Mouse (Mus musculus) regulatory T cell (primary cell): Measurements from ENCODE around the gene Dapk1.

ENCODE experiments used
- in situ Hi-C: fragments of 300-600 bp; cut with MboI, MseI; formaldehyde crosslinking; loops from one replicate; pipeline ENCODE4 v1.15.1; 2025; ENCODE audit warnings: high pct_unique_total_duplicates

Gene Dapk1

GRCm38 (mm10) chr13:60736421-60737105 is 134.8 kb downstream of the Dapk1 start:
- in situ Hi-C loops = loop anchor here (5.0 kb wide), 2 partner anchors 129 to 899 kb away; no protein-coding TSS in a partner anchor

DNA sequence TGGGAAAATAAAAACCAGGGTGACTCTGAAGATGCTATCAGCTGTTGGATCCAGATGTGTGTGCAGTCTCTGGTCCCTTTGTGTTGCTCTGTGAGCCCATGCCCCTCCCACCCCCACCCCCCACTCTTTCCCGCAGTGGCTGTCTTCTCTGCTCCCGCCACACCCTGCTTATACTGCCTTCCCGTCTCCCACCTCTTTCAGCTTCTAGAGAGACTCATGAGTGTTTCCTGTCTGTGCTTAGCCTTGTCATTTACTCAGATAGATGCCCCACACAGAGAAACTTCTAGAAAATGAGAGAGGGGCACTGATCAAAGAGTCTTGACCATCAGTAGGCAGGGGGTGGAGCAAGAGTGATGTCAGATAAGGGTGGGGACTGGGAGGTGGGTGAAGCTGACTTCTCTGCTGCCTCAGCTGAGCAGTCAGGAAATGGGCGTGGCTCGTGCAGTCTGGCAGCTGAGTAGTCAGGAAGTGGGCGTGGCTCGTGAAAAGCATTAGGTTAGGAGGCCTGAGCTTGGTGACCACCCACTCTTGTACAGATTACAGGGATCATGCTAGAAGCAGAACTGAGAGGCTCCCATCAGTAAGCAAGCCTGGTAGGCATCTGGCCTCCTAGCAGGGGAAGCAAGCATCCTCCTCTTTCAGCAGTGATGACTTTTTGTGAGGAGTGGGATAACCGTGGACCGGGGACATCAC is 136.0 kb downstream of the Dapk1 start:
- in situ Hi-C loops = loop anchor here (5.0 kb wide), 2 partner anchors 130 to 900 kb away; no protein-coding TSS in a partner anchor

GRCm38 (mm10) chr13:60738429-60738828 is 136.7 kb downstream of the Dapk1 start:
- in situ Hi-C loops = loop anchor here (5.0 kb wide), 2 partner anchors 131 to 901 kb away; no protein-coding TSS in a partner anchor

- in situ Hi-C loops = loop anchor here (5.0 kb wide), 1 partner anchor 268 kb away; no protein-coding TSS in a partner anchor
Observed at GRCm38 (mm10) chr13:60740248-60740647, 138.5 kb downstream of the Dapk1 start.

GRCm38 (mm10) chr13:60742611-60743010 is 140.9 kb downstream of the Dapk1 start:
- in situ Hi-C loops = loop anchor here (5.0 kb wide), 1 partner anchor 270 kb away; no protein-coding TSS in a partner anchor

- in situ Hi-C loops = loop anchor here (5.0 kb wide), 1 partner anchor 271 kb away; no protein-coding TSS in a partner anchor
Observed at GRCm38 (mm10) chr13:60743381-60744077, 141.8 kb downstream of the Dapk1 start.

GRCm38 (mm10) chr13:60744078-60744460 is 142.3 kb downstream of the Dapk1 start:
- in situ Hi-C loops = loop anchor here (5.0 kb wide), 1 partner anchor 272 kb away; no protein-coding TSS in a partner anchor

DNA sequence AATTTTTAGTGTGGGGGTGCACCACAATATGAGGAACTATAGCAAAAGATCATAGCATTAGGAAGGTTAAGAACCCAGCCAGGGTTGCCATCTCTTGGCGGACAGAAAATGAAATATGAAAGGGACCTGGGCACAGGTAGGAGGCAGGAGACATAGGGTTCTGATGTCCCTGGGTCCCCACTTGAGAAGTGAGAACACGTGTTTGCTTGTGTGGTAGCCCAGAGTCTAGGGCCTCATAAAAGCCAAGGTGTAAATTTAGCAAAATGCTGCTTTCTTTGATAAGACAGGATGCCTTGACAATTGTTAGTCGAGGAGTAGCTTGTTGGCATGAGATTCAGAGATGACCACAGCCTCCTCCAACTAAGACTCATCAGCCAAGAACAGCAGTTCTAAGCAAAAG is 143.0 kb downstream of the Dapk1 start:
- in situ Hi-C loops = loop anchor here (5.0 kb wide), 1 partner anchor 272 kb away; no protein-coding TSS in a partner anchor

DNA sequence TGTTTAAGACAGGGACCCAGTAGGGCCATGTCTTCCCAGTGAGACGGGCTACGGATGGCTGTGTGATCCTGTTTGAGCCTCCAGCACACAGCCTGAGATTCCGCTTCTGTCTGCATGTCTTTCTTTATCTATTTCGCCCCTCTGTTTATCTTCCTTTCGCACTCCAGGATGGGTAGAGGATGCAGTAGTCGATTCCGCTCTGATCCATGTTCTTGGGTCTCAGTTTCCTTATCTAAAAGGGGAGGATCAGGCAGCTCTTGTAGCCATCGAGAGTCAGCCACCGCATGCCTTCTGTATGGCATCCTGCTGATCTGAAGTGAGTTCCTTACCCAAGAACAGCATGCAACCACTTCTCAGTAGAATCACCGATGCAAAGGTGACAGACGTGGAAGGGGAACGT is 143.6 kb downstream of the Dapk1 start:
- in situ Hi-C loops = no loop called here

DNA sequence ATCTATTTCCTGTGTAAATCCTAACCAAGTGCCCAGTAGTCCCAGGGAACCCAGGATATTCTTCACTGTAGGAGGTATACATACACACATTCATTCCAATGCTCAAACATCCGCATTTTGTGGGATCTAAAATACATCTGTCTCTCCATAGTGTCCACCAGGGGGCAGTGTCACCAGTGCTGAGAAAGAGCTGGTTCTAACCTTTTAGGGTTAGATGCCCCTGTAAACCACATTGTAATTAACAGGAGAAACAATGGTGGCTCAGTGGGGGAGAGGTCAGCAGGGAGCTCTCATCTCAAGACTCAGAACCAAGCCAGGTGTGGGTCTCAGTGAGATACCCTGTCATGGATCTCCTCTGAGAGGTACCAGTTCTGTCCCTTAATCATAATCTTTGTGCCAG is 144.5 kb downstream of the Dapk1 start:
- in situ Hi-C loops = no loop called here

- in situ Hi-C loops = no loop called here
Observed at GRCm38 (mm10) chr13:60747201-60747600, 145.5 kb downstream of the Dapk1 start.

DNA sequence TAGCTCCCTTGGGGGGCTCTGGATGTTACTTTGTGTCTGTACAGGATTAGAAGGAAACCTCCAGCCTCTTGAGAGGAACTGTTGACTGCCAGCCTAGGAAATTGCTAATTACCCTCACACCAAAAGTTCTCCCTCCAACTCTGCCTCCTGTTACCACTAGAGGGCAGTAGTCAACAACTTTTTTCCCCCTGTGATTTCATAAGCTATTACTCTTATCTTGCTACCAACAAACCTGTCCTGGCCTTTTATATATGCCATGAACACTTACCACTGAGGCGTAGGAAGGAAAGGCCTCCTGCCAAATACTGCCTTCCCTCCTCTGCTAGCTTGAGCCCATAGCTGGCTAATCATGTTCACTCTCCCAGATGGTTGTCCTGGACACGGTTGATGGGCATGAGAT is 146.8 kb downstream of the Dapk1 start:
- in situ Hi-C loops = no loop called here

DNA sequence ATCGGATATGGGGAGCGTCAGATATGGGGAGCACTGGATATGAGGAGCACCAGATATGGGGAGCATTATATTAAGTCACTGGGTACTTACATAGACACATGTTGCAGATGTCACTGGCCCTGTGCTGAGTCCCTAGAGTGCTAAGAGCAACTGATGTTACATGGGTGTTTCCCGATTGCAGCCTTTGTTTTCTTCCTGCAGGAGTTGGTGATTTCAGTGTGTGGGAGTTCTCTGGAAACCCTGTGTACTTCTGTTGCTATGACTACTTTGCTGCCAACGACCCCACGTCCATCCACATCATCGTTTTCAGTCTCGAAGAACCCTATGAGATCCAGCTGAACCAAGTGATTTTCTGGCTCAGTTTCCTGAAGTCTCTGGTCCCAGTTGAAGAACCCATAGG is 149.2 kb downstream of the Dapk1 start:
- in situ Hi-C loops = loop anchor here (5.0 kb wide), 1 partner anchor 66 kb away; no protein-coding TSS in a partner anchor

DNA sequence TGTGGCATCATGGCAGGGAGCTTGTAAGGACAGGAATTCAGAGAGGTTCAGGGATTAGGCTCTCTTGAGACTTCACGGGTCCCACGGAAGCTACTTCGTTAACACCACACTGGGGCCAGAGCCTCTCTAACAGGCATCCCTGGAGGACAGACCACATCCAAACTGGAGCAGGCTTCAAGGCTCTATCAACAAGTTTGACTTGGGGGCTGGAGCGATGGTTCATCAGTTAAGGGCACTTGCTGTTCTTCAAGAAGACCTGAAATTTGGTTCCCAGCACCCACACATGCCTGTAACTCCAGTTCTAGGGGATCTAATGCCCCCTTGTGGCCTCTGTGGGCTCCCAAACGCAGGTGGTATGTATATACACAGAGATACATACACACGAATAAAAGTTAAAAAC is 151.5 kb downstream of the Dapk1 start:
- in situ Hi-C loops = loop anchor here (5.0 kb wide), 1 partner anchor 64 kb away; no protein-coding TSS in a partner anchor

DNA sequence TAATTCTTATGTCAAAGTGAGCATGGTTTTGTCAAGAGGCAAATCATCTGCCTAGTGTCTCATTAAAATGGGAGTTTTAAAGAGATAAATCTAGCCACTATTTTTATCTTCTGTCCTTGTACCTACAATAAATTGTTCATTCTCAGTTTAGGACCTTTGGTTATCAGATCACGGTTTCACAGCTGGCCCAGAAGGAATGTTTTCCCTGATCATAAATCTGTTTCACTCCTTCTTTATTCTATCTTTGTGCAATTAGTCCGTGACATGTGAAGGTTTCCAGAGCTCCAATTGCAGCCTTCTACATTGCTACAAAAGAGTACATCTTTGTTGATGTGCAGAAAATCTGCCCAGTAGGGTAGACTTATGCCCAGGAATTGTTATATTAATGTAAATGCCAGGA is 153.5 kb downstream of the Dapk1 start:
- in situ Hi-C loops = no loop called here

- in situ Hi-C loops = no loop called here
Observed at GRCm38 (mm10) chr13:60757292-60757691, 155.5 kb downstream of the Dapk1 start.

DNA sequence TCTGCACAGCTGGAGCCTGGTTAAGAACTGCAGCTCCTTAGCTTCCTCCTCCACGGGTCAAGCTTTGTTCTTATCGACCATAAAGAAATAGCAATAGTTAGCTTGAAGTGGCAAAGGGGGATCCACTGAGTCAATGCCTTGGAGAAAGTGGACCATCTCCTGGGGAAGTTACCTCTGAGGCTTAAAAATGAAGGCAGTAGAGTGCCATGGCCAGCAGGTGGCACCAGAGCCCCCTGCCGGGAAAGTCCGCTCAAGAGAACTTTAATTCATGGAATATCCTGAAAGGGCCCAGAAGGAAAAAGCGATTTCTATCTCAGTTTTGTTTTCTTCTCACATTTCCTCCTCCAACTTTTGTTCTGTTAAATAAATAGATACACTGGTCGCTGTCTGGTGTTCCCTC is 157.4 kb downstream of the Dapk1 start:
- in situ Hi-C loops = no loop called here

DNA sequence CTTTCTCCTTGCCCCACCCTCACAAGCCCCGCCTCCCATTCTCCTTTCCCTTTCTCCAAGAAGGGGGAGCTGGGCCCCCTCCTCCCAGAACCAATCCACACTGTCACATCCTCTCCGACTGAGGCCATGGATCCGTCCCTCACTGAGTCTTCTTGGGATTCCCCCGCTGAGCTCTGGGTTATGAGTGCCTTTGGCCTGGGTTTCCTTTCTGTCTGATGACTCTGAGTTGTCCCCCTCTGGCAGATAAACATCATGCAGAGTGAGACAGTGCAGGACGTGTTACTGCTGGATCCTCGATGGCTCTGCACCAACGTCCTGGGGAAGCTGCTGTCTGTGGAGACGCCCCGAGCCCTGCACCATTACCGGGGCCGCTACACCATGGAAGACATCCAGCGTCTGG is 158.6 kb downstream of the Dapk1 start:
- in situ Hi-C loops = loop anchor here (5.0 kb wide), 1 partner anchor 467 kb away; no protein-coding TSS in a partner anchor

DNA sequence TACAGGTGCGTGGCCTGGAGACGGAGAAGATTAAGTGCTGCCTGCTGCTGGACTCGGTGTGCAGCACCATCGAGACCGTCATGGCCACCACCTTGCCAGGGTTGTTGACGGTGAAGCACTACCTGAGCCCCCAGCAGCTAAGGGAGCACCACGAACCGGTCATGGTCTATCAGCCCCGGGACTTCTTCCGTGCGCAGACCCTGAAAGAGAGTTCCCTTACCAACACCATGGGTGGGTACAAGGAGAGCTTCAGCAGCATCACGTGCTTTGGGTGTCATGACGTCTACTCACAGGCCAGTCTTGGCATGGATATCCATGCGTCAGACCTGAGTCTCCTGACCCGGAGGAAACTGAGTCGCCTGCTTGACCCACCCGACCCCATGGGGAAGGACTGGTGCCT is 159.4 kb downstream of the Dapk1 start:
- in situ Hi-C loops = loop anchor here (5.0 kb wide), 1 partner anchor 466 kb away; no protein-coding TSS in a partner anchor

GRCm38 (mm10) chr13:60780534-60780933 is 178.8 kb downstream of the Dapk1 start:
- in situ Hi-C loops = no loop called here

DNA sequence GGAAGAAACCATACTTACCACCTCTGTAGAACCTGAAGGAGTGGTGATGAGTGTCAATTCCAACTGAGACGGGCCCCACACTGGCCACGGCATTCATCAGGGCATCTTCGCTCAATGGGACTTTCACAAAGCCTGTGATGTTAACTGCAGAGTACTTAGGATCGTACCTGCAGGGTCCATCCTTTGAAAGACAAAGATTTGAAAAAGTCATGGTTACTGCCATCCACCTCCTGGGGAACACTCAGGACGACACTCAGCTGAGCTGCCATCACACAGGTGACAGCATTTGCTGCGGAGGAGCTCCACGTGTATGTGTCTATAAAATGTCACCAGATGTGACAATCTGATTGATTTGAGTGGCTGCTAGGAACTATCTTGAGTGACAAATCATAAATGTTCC is 181.6 kb downstream of the Dapk1 start:
- in situ Hi-C loops = no loop called here

- in situ Hi-C loops = no loop called here
Observed at GRCm38 (mm10) chr13:60786264-60786663, 184.5 kb downstream of the Dapk1 start, which contains the start of gene BC051665. Gene BC051665, minus strand, starts transcription at chr13:60786364.
